Comparison of ENCODE assay signal across 20 mouse cellular contexts in the genomic region with DNA sequence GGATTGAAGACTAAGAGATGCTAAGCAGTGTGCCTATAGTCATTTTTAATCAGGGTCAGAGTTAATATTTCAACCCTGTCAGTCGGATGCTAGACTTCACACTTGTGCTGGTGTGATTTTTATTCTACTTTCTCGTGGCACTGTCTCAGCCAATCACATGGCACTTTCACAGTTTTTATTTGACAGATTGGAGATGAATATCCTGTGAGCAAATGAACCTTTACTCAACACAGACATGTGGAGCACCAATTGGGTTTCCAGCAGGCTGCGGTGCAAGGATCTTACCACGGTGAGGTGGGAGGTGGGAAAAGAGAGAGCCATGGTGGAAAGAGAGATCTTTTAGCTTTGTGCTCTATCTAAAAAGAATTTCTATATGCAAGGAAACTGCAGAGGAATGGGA.
DNase-seq lines count a peak whose midpoint lies in the region; ATAC-seq and TF ChIP-seq lines count a peak whose summit lies in the region.
"Had no signal": no experiment of that assay in that cellular context is flagged by ENCODE, and none has a peak within 500 bp of the region (broad histone marks: within the 10 kb centered on the region; RNA-seq: fewer than 3 reads in every experiment).

No protein-coding gene starts in this region.

- no peak overlapping the region for H3K27ac ChIP-seq in hindbrain, embryonic 14.5 days
- H3K27ac ChIP-seq: embryonic facial prominence, embryonic 10.5 days; hindbrain, embryonic 12.5 days; layer of hippocampus, adult 2 months; midbrain, embryonic 15.5 days had no signal

- DNase-seq in brain, adult 2 months (ENCODE audit: low read depth, low spot score): peak; percentile 80
- DNase-seq in brain, embryonic 14.5 days (ENCODE audit: low read depth): peak; percentile 65
- DNase-seq in left cerebral cortex, adult 18-20 months (ENCODE audit: low spot score in 2 of 2): peak; percentile 31 to 67
- DNase-seq in right cerebral cortex, postnatal 10 days (ENCODE audit: low spot score in 2 of 2): peak; percentile 42 to 61
- no peak for DNase-seq in layer of hippocampus, postnatal 36 days
- DNase-seq in hindbrain, embryonic 14.5 days (ENCODE audit: low spot score): no peak
- no peak for DNase-seq in kidney, adult 9 months
- DNase-seq: cerebellum, adult 9-10 months; heart, postnatal 10 days; kidney, adult 2 months; kidney, postnatal 14 days; liver; liver, postnatal 0 days; retina, postnatal 1 day had no signal

- no peak overlapping the region for H3K9ac ChIP-seq in hindbrain, embryonic 14.5 days
- H3K9ac ChIP-seq: hindbrain, embryonic 12.5 days; liver, postnatal 0 days; midbrain, embryonic 15.5 days had no signal

- 88% methylated on average over 4 of the region's 4 CpGs for WGBS in hindbrain, embryonic 14.5 days

- no peak for ATAC-seq in hindbrain, embryonic 14.5 days (ENCODE audit: low FRiP score)
- ATAC-seq: inflammation-experienced regulatory T-cells, adult 6 months; liver, postnatal 0 days; midbrain, embryonic 15.5 days had no signal

- H3K36me3 ChIP-seq in hindbrain, embryonic 14.5 days (replicated peaks; ENCODE audit: control insufficient read depth, insufficient read depth): no peaks in the 10 kb centered on the region
- H3K36me3 ChIP-seq: embryonic facial prominence, embryonic 10.5 days; hindbrain, embryonic 12.5 days; midbrain, embryonic 15.5 days had no signal

- no peaks in the 10 kb centered on the region for H3K9me3 ChIP-seq in hindbrain, embryonic 14.5 days (ENCODE audit: control insufficient read depth, low read length)
- H3K9me3 ChIP-seq: embryonic facial prominence, embryonic 10.5 days; hindbrain, embryonic 12.5 days; midbrain, embryonic 15.5 days had no signal

- no peak overlapping the region for H3K4me3 ChIP-seq in hindbrain, embryonic 14.5 days (replicated peaks; ENCODE audit: low read length)
- H3K4me3 ChIP-seq: embryonic facial prominence, embryonic 10.5 days; hindbrain, embryonic 12.5 days; layer of hippocampus, adult 2 months; midbrain, embryonic 15.5 days had no signal

- TF ChIP-seq POLR2A in brain, embryonic 14.5 days (IDR thresholded peaks at IDR 0.05; ENCODE audit: borderline replicate concordance, extremely low read depth, insufficient read depth, insufficient read length, poor library complexity, severe bottlenecking): no peak

- TF ChIP-seq CTCF in brain, embryonic 14.5 days (IDR thresholded peaks at IDR 0.05; ENCODE audit: borderline replicate concordance, extremely low read depth, insufficient read depth, insufficient read length): no peak

- H3K4me2 ChIP-seq in hindbrain, embryonic 14.5 days (replicated peaks): no peak overlapping the region
- H3K4me2 ChIP-seq: heart, embryonic 11.5 days; hindbrain, embryonic 12.5 days; midbrain, embryonic 15.5 days had no signal

- H3K4me1 ChIP-seq in hindbrain, embryonic 14.5 days (replicated peaks; ENCODE audit: control insufficient read depth, insufficient read depth, low read length): peaks cover 5% of the 10 kb centered on the region; the same call in 1 of the 2 replicates
- H3K4me1 ChIP-seq: embryonic facial prominence, embryonic 10.5 days; hindbrain, embryonic 12.5 days had no signal

- no peaks in the 10 kb centered on the region for H3K27me3 ChIP-seq in hindbrain, embryonic 14.5 days (ENCODE audit: control insufficient read depth, insufficient read depth, low read length)
- H3K27me3 ChIP-seq: hindbrain, embryonic 12.5 days; midbrain, embryonic 15.5 days had no signal

Comparison
In these comparisons a context has a peak if more than half of its experiments do, and no peak if none do; other contexts are left out.
1. DNase-seq: peak in brain, adult 2 months (single experiment), brain, embryonic 14.5 days (single experiment), left cerebral cortex, adult 18-20 months (2 of 2) and right cerebral cortex, postnatal 10 days (2 of 2); none in layer of hippocampus, postnatal 36 days (0 of 2), hindbrain, embryonic 14.5 days (single experiment) and kidney, adult 9 months (single experiment).